Mouse (Mus musculus): ENCODE results near the gene Nlrc5.
"Not testable (repeated sequence)": the region's sequence is repeated elsewhere in the genome, so short reads cannot be mapped to it uniquely, and the experiment has no call there.

The Nlrc5 gene

GRCm38 (mm10) chr8:94422270-94422669 is 11.9 kb upstream of the Nlrc5 start:
- DNase-seq: no peak

DNA sequence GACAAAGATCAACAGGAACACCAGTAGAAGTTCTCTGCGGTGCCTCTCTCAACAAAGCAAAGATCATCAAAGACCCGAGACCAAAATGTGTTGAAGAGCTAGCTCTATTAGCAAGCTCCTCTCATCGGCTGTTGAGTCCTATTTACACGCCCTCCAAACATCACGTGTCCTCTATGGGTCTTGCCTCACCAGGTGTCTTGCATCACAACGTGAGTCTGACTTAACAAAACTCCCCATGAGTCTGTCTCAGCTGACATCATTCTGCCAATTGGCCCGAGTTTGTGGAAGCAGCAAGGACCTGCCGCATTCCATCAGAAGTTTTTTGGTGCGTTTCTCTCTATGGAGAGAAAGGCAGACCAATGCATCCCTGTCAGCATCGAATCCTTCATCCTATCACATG is 6.2 kb upstream of the Nlrc5 start:
- DNase-seq: no peak

DNA sequence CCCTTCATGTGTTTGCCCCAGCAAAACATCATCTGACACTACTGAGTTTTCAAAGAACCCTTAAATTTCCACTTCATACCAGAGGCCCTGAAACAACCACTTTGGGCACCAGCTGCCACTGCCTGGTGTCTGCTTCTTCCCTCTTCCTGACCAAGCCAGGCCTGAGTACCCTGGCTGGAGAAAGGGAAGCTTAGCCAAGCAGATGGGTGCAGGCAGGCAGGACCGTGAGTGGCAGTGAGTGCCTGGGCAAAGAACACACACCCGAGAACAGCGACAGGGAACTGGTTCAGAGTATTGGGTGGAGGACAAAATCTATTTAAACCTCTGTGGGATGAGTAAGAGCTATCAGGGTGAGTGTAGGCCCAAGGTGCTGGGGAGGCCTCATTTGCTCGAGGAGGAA is 5.7 kb upstream of the Nlrc5 start:
- no peak for DNase-seq

GRCm38 (mm10) chr8:94429376-94429775 is 4.8 kb upstream of the Nlrc5 start:
- DNase-seq: no peak

- DNase-seq: no peak
Measured at GRCm38 (mm10) chr8:94432212-94432611, 1.9 kb upstream of the Nlrc5 start.

DNA sequence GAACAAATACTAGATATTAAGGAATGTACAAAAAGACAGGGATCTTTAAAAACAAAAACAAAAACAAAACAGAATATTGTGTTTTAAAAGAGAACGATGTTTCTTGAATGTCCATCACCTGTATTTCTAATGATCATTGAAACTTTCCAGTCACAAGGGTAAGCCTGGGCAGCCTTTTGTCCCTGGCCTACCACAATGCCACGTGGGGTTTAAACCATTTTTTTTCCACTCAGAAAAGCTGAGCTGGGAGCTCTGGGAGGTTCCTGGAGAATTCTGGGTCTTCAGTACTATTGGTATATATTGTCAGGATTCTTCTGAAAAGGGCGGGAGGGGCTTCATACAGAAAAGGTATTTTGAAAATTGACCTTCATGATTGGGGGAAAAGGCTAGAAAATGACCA is 802 bp downstream of the Nlrc5 start:
- no peak for DNase-seq

DNA sequence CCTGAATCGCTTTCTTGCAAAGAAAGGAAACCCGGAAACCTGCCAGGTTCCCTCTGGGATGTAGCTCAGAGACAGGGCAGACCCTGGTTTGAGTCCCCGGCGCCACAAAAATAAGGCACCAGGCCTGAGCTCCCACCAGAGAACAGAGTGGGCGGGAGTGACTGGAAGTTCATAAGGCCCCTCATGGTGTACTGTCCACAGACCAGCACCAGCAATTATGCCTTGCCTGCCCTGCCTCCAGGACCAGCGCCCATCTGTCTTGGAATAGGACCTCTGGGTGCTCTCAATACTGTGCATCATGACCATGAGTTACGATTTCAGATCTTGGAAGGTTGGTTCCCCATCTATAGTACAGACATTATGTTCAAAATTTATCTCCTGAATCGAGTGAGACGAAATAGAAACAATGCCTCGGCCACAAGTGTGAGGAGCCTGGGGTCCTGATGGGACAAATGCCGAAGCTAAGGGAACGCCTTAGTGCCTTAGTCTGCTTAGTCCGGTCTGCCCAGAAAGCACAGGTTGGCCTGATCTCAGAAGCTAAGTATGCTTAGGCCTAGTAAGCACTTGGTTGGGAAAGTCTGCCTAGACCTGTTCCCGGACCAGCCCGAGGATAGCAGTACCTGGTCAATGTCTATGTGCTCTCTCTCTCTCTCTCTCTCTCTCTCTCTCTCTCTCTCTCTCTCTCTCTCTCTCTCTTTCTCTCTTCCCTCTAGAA is 1.4 kb downstream of the Nlrc5 start:
- DNase-seq: no peak

DNA sequence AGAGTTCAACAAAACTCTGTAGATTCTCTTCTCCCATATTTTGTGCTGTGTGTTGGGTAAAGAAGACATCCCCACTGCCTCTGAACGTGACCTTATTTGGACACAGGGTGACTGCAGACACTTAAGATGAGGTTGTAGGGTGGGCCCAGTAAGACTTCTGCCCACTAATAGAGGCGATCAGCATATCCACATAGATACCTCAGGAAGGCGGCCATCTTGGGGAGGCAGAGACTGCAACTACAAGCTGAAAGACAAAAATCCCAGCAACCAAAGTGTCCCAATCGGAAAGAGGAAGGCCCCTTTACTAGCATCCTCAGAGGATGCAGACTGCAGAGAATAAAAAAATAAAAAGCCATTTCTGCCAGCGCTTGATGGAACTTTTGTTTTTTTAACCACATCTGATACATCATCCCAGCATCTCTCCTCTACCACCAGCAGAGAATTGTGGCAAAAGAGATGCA is 2.0 kb downstream of the Nlrc5 start:
- DNase-seq: no peak

- DNase-seq: no peak
Measured at GRCm38 (mm10) chr8:94436900-94437299, 2.7 kb downstream of the Nlrc5 start.

GRCm38 (mm10) chr8:94438659-94439058 is 4.5 kb downstream of the Nlrc5 start:
- no peak for DNase-seq

- DNase-seq: no peak
Measured at GRCm38 (mm10) chr8:94439691-94440090, 5.5 kb downstream of the Nlrc5 start.

GRCm38 (mm10) chr8:94440389-94440788 is 6.2 kb downstream of the Nlrc5 start:
- DNase-seq: no peak

DNA sequence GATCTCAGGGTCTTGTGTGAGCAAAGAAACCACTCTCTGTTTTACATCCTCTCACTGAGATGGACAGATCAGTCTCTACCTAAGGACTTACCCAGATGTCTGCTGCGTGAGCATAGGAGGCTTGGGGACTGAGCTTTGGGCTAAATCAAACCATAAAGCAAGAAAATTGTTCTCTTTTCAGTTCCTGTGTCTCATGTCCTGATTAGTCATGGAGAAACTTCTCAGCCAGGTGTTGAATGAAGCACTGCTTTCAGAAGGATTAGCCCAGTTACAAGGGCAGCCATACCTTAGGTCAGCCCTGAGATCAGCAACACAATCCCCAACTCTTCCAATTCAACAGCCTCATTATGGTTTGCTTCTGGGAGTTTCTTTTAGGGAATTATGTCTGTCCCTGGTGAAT is 7.5 kb downstream of the Nlrc5 start:
- no peak for DNase-seq

- peak in 1 of 2 experiments; percentile 24 for DNase-seq
Measured at GRCm38 (mm10) chr8:94443153-94443552, 9.0 kb downstream of the Nlrc5 start.

DNA sequence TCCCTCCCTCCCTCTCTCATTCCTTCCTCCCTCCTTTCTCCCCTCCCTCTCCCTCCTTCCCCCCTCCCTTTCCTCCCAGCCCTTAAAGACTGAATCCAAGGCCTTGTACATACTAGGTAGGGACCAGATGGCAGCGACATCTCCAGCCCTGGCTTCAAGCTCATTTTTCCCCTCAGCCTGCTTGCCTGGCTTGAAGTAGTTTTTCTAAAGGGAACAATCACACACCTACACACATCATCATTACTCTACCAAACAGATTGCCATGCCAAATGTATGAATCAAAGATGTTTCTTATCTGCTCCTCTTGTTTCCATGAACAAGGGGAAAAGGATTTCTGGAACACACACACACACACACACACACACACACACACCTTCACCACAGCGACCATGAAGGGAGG is 10.3 kb downstream of the Nlrc5 start:
- no peak for DNase-seq

GRCm38 (mm10) chr8:94447142-94447541 is 13.0 kb downstream of the Nlrc5 start:
- no peak for DNase-seq

- no peak for DNase-seq
Measured at GRCm38 (mm10) chr8:94447583-94448324, 13.6 kb downstream of the Nlrc5 start.

- not testable (repeated sequence) for DNase-seq
Measured at GRCm38 (mm10) chr8:94452991-94453390, 18.8 kb downstream of the Nlrc5 start.

DNA sequence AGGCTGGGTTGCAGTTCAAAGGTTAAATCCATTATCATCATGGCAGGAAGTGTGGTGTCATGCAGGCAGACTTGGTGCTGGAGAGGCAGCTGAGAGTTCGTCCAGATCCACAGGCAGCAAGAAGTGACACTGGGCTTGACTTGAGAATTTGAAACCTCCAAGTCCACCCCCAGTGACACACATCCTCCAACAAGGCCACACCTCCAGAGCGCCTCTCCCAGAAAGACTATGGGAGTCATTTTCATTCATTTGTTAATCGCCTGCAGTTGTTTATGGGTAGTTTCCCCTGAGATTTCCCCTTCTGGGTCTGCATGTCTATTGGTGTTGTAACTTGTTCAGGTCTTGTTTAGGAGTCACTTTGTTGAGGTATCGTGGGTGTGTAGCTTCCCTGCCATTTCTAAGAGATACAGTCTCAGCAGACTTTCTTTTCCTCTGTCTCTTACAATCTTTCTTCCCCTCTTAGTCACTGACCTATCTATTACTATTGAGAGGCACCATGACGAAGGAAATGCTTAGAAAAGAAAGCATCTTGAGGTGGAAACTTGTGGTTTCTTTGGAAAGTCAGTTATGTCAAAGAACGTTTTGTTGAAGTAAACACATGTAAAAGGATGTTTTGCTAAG is 19.8 kb downstream of the Nlrc5 start:
- no peak for DNase-seq

DNA sequence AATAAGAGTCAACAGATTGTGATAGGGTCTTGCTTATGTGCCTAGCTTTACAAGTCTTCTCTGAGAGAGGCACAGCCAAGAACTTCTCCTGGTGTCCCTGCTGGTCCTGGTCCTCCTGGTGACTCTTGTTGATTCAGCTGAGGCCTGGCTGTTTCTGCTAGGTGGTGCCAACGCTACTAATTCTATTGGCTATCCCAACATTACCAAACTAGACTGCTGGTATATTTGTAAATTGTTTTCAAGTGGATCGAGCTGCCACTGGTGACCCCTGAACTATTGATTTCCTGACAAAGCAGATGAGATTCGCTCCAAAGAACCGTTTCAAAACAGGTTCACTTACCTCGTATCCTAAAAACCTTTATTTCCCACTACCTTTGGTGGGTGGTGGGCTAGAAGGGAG is 20.7 kb downstream of the Nlrc5 start:
- DNase-seq: no peak

GRCm38 (mm10) chr8:94456071-94456470 is 21.9 kb downstream of the Nlrc5 start:
- DNase-seq: no peak

DNA sequence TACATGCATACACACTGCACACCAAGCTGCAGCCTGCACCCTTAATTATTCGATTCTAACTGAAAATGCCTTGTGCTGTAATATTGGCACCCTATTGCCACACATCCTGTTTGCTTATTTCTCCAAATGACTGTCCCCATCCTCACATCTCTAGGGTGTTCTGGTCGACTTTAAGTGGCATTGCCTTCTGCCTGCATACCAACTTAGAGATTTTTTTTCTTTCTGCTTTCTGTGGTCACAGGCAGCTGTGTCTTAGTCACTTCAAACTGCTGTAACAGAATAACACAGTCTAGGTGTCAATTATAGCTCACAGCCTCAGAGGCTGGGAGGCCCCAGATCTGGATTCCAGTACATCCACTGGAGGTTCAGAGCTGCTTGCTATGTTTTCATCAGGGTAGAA is 24.4 kb downstream of the Nlrc5 start:
- no peak for DNase-seq

GRCm38 (mm10) chr8:94469656-94470055 is 35.5 kb downstream of the Nlrc5 start:
- DNase-seq: no peak

DNA sequence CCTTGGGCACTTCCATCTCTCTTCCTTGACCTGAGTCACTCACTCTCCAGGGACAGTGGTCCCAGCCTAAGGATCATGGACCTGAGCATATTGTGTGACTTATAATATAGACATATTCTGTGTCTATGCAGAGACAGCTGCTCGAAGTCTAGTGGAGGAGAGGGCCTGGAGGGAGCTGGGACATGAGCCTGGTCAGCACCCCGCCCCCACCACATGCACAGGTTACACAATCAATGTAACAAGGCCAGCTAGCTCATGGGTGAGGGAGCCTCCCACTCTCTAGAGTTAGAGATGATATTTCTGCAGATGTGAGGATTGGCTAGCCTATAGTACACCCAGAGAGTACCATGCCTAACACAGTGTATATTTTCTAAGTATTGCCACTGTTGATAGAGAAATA is 36.6 kb downstream of the Nlrc5 start:
- DNase-seq: no peak
